Mouse (Mus musculus): Measurements from ENCODE around the gene Sp2. TPM values are rescaled to one million over a fixed set of nuclear protein-coding genes. Genes with fewer than 3 reads are reported as not detected.

Sp2 gene
- polyA plus RNA-seq, 1 experiment from 2014 or later, result 17.9 TPM

DNA sequence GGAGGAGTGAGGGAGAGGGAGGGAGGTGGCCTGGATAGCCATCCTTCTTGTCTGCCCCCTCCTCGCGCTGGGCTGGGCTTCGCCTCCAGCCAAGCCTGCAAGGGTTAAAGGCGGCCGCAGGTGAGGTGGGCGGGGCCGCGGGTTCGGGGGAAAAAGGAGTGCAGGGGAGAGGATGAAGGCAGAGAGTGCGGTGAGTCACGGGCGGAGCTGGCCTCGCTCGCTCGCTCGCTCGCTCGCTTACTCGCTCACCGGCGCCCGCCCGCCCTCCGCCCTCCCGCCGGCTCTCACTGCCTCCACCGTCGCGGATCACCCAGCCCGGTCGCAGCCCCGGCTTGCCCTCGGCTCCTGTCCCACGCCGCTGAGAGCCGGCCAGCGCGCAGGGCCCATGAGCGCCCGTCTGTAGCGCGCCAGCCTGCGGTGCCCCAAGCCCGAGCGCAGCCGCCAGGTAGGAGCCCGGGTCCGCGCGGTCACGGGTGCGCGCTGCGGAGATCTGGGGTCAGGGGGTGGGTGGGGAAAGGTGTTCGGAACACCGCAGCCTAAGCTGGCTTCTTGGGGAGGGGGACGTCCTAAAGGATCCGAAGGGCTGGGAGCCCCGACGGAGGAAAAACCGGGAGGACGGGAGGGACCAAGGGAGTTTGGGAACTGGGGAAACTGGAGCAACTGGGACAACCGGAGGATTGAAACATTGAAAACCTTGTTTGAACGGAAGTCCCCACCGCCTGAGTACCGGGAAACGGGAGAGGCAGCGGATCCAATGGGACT lies 36.0 kb upstream of the Sp2 start:
- Histone ChIP-seq H3K4me1 (peaks cover 41% of the 10 kb centered on the region), H3K4me2 (replicated peaks) (peak overlapping the region; percentile 55), H3K4me3 (replicated peaks) (peak overlapping the region; percentile 42), H3K27ac (replicated peaks) (peak overlapping the region; percentile 58; the same call in 1 of the 2 replicates), H3K27me3 (peaks cover 86% of the 10 kb centered on the region), H3K36me3 (no peaks in the 10 kb centered on the region), H3K9me3 (replicated peaks) (no peaks in the 10 kb centered on the region), H3K9ac (no peak overlapping the region)
- peak; percentile 23; the same call in 1 of the 2 replicates for ATAC-seq (ENCODE audit: insufficient number of reproducible peaks, low FRiP score, low TSS enrichment, low read depth)
- under 1% methylated on average over 65 of the region's 68 CpGs for WGBS

DNA sequence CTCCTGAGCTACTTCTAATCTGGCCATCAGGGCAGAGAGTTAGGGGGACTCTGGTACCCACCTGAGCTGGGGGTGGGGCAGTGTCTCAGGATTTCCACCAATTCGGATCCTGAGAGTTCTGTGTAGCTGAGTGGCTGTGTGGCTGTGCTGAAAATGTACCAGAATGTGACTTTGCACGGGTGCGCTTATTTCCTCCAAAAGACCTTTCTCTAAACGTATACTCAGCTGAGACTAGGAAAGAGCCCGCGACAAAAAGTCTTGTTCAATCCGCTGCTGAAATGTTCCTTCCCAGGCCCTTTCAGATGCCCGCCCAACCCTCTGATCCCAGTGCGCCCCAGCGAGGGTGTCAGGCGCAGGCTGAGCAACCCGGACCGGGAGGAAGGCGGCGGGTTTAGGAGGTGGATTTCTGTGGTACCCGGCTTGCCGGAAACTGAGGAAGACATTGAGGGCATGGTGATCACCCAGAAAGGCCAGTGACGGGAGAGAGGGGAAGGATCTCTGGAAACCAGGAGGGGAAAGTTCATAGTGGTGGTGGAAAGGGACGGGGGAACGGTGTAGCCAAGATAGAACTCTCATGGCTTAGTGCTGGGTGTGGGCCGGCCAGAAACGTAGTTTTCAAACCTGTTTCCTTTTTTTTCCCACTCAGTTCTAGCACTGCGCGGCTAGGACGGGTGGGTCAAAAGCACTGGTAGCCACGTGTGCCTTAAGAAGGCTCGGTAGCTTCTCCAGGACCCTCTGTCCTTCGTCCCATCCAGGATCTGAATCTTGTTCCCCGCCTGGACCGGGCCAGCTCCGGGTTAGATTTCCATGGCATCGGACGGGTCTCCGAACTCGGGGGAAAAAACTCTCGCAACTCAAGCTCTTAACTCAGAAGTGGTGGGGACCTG lies 35.2 kb upstream of the Sp2 start:
- no peak overlapping the region for H3K27ac ChIP-seq (replicated peaks)
- H3K4me3 ChIP-seq (replicated peaks), result peak overlapping the region; percentile 42
- no peak overlapping the region for H3K9ac ChIP-seq
- no peak for ATAC-seq (ENCODE audit: insufficient number of reproducible peaks, low FRiP score, low TSS enrichment, low read depth)
- H3K36me3 ChIP-seq, result no peaks in the 10 kb centered on the region
- peak overlapping the region; percentile 55 for H3K4me2 ChIP-seq (replicated peaks)
- peaks cover 78% of the 10 kb centered on the region for H3K27me3 ChIP-seq
- H3K4me1 ChIP-seq, result peaks cover 41% of the 10 kb centered on the region
- WGBS, result under 1% methylated on average over 36 of the region's 36 CpGs
- H3K9me3 ChIP-seq (replicated peaks), result no peaks in the 10 kb centered on the region

DNA sequence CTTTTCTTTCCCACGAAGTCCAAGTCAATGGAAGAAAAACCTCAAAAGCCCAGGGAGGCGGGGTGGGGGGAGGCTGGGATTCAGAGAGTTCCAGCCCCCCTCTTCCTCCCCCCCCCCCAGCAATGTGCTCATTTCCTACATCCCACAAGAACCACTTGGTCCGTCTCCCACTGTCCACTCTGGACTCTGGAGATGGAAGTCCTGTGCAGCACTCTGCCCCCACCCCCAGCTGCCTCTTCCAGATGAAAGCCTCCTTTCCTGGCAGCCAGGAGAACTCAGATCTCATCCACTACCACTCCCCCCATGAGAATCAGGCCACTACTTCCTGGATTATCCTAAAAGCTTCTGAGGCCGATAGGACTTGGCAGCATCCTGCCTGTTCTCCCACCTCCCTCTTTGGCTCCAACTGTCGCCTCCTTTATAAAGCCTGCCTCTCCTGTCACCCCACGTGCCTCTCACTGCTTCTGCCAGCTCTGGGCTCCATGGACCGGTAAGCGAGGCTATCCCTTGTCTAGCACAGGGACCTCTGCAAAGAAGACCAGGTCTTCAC lies 30.4 kb upstream of the Sp2 start, which contains the start of gene Sp6:
Sp6 (plus strand) TSS at position 274 of the 550 bp plus-strand sequence.
- peaks cover 54% of the 10 kb centered on the region for H3K27me3 ChIP-seq
- H3K4me1 ChIP-seq, result peaks cover 7% of the 10 kb centered on the region
- no peaks in the 10 kb centered on the region for H3K36me3 ChIP-seq
- H3K4me3 ChIP-seq (replicated peaks), result no peak within 1 kb of the TSS
- no peak within 1 kb of the TSS for H3K27ac ChIP-seq (replicated peaks)
- H3K9me3 ChIP-seq (replicated peaks), result no peaks in the 10 kb centered on the region
- no peak within 1 kb of the TSS for H3K4me2 ChIP-seq (replicated peaks)
- 24% methylated on average over 8 of the region's 8 CpGs for WGBS
- ATAC-seq (ENCODE audit: insufficient number of reproducible peaks, low FRiP score, low TSS enrichment, low read depth), result no peak
- no peak within 1 kb of the TSS for H3K9ac ChIP-seq

DNA sequence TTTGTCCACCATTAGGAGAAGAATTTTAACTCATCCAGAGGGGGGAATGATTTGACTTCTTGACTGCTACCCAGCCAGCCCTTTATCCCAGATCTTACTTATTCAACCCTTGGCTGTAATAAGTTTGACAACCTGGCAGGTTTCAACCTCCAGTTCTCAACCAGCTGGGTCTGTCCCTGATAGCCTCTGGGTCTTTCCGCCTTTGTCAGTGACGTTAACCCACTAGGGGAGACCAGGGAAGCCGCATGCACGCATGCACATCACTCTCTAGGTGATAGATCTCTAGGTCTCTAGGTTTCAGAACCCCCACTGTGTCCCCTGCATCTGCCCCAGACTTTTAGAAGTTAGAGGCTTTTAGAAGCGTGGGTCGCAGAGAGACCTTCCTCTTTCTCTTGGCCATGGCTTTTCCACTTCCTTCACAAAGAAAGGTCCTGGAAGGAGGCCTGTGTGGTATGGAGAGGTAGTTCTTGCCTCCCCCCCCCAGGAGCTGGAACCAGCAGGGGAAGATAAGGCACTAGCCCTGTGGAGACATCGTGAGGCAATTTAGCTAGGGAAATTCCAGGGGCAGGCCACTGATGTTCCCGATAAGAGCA lies 26.5 kb upstream of the Sp2 start:
- WGBS, result 52% methylated on average over 8 of the region's 8 CpGs
- no peak for ATAC-seq (ENCODE audit: insufficient number of reproducible peaks, low FRiP score, low TSS enrichment, low read depth)
- H3K27ac ChIP-seq (replicated peaks), result no peak overlapping the region
- no peaks in the 10 kb centered on the region; the same call in 1 of the 2 replicates for H3K4me1 ChIP-seq
- no peaks in the 10 kb centered on the region for H3K9me3 ChIP-seq (replicated peaks)
- no peaks in the 10 kb centered on the region for H3K36me3 ChIP-seq
- peaks cover 33% of the 10 kb centered on the region for H3K27me3 ChIP-seq
- no peak overlapping the region for H3K9ac ChIP-seq
- H3K4me2 ChIP-seq (replicated peaks), result no peak overlapping the region
- no peak overlapping the region for H3K4me3 ChIP-seq (replicated peaks)

DNA sequence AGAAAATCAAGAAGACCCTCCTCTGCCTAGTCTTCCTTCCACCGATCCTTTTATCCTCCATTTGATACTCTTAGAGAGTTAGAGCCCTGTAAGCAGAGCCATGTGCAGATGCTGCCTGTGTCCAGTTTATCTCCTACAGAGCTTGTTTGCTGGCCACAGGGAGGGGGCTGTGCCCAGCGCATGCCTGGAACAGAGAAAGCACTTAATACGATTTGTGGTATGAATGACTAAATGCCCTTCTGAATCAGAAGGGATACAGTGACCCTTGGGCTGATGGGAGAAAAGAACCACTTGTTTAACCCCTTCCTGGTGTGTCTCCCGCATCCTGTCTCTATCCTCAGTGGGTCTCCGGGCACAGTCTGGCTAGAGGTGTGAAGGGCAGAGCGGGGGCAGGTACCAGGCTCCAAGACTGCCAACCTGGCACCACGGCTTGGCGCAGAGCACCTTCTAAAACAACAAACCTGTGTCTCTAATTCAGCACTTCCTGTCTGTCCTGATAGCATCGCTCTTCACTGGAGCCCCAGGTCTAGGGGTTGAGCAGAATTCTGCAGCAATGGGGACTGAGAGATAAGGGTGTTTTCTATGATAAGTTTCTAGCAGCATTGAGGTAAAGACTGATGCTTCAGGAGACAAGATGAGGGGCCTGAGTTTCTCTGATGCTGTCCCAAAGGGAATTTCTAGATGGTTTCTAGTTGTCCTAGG lies 24.5 kb upstream of the Sp2 start:
- Histone ChIP-seq H3K4me3 (replicated peaks) (no peak overlapping the region), H3K9me3 (replicated peaks) (no peaks in the 10 kb centered on the region), H3K27me3 (peaks cover 34% of the 10 kb centered on the region), H3K4me2 (replicated peaks) (no peak overlapping the region), H3K4me1 (0 out of 2 replicates have a peak, but pooled peaks cover 5% of the 10 kb centered on the region), H3K27ac (replicated peaks) (no peak overlapping the region), H3K9ac (no peak overlapping the region), H3K36me3 (no peaks in the 10 kb centered on the region)
- 51% methylated on average over 9 of the region's 9 CpGs for WGBS
- ATAC-seq (ENCODE audit: insufficient number of reproducible peaks, low FRiP score, low TSS enrichment, low read depth), result no peak

DNA sequence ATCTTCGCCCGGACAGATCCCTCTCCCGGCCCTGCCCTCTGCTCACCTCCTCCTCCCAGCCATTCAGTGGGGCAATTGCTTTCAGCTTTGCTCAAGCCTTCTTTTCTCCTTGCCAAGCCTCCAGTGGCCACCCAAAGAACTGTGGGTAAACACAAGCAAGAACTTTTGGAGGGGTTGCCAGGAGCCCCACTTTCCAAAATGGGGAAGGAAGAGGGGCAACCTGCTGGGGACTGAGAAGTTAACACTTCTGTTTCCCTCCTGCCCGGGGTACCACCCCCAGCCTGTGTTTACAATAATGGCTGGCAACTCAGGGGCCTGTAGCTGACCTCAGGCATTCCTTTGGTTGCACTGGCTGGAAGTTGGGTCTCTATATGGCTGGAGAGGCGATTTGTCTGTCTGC lies 20.4 kb upstream of the Sp2 start:
- H3K4me3 ChIP-seq (replicated peaks), result no peak overlapping the region
- peaks cover 40% of the 10 kb centered on the region for H3K27me3 ChIP-seq
- H3K4me1 ChIP-seq, result 0 out of 2 replicates have a peak, but pooled peaks cover 5% of the 10 kb centered on the region
- no peak for ATAC-seq (ENCODE audit: insufficient number of reproducible peaks, low FRiP score, low TSS enrichment, low read depth)
- WGBS, result 31% methylated on average over 5 of the region's 5 CpGs
- H3K36me3 ChIP-seq, result no peaks in the 10 kb centered on the region
- H3K9ac ChIP-seq, result no peak overlapping the region
- no peak overlapping the region for H3K4me2 ChIP-seq (replicated peaks)
- H3K27ac ChIP-seq (replicated peaks), result no peak overlapping the region
- no peaks in the 10 kb centered on the region for H3K9me3 ChIP-seq (replicated peaks)

DNA sequence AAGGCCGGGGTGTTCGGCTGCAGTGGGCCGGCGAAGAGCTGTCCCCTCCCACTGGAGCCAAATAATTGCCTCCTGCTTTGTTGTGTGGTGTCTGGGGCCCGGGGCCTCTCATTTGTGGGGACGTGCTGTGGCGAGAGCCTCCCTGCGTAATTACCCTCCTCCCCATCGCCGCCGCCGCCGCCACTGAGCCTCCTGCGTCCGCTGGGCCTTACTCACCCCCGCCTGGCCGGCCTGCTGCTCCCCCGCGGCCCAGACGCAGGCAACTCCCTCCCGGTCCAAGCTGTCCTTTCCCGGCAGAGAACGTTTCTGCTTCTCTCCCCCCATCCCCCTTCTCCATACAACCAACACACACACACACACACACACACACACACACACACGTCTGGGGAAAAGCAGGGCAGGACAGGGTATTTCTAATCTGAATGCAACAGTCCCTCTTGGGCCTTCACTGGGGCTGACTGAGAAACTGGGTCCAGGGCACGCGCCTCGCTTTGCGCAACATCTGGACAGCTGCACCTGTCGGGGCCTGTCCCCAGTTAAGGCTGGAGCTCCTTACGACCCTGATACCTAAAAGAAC lies 14.7 kb upstream of the Sp2 start:
- 6% methylated on average over 30 of the region's 30 CpGs for WGBS

DNA sequence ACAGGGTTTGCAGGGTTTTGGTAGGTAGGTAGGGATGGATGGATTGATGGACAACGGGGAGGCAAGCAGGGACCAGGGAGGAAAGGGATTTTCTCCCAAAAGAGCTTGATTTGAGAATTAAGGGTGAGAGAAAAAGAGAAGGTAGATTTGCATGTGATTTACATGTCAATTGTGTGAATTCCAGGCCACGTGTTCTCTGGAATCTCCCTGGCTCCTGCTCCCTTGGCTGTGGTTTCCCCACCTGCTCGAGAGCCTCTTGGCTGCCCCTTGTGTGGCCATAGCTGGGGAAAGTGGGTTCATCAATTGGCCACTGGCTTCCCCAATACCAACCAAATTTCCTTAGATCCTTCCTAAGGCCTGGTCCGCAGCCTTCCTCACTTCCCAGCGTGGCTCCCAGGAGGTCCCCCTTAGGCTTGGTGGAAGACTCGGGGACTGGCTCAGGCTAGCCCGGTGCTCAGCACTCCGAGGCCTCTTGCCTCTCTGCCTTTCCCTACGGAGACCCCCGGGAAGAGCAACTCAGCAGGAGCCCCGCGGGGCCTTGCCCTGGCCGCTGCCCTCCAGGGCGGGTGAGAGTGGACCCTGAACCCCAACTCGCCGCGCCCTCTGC lies 14.1 kb upstream of the Sp2 start:
- H3K36me3 ChIP-seq, result no peaks in the 10 kb centered on the region
- H3K4me3 ChIP-seq (replicated peaks), result peak overlapping the region; percentile 28
- H3K4me1 ChIP-seq, result peaks cover 16% of the 10 kb centered on the region
- peaks cover 49% of the 10 kb centered on the region for H3K27me3 ChIP-seq
- peak overlapping the region; percentile 18; the same call in 1 of the 2 replicates for H3K9ac ChIP-seq
- ATAC-seq (ENCODE audit: insufficient number of reproducible peaks, low FRiP score, low TSS enrichment, low read depth), result no peak; the same call in 1 of the 2 replicates
- H3K9me3 ChIP-seq (replicated peaks), result no peaks in the 10 kb centered on the region
- WGBS, result 12% methylated on average over 17 of the region's 17 CpGs
- H3K27ac ChIP-seq (replicated peaks), result no peak overlapping the region
- H3K4me2 ChIP-seq (replicated peaks), result peak overlapping the region; percentile 59

More for the DNA sequence above, 14.7 kb upstream of the Sp2 start:
- Histone ChIP-seq H3K9ac (peak overlapping the region; percentile 18; the same call in 1 of the 2 replicates), H3K4me1 (peaks cover 16% of the 10 kb centered on the region), H3K9me3 (replicated peaks) (no peaks in the 10 kb centered on the region), H3K36me3 (no peaks in the 10 kb centered on the region), H3K27me3 (peaks cover 55% of the 10 kb centered on the region), H3K4me3 (replicated peaks) (peak overlapping the region; percentile 28), H3K4me2 (replicated peaks) (peak overlapping the region; percentile 59), H3K27ac (replicated peaks) (no peak overlapping the region)
- peak; percentile 52; the same call in 1 of the 2 replicates for ATAC-seq (ENCODE audit: insufficient number of reproducible peaks, low FRiP score, low TSS enrichment, low read depth)

DNA sequence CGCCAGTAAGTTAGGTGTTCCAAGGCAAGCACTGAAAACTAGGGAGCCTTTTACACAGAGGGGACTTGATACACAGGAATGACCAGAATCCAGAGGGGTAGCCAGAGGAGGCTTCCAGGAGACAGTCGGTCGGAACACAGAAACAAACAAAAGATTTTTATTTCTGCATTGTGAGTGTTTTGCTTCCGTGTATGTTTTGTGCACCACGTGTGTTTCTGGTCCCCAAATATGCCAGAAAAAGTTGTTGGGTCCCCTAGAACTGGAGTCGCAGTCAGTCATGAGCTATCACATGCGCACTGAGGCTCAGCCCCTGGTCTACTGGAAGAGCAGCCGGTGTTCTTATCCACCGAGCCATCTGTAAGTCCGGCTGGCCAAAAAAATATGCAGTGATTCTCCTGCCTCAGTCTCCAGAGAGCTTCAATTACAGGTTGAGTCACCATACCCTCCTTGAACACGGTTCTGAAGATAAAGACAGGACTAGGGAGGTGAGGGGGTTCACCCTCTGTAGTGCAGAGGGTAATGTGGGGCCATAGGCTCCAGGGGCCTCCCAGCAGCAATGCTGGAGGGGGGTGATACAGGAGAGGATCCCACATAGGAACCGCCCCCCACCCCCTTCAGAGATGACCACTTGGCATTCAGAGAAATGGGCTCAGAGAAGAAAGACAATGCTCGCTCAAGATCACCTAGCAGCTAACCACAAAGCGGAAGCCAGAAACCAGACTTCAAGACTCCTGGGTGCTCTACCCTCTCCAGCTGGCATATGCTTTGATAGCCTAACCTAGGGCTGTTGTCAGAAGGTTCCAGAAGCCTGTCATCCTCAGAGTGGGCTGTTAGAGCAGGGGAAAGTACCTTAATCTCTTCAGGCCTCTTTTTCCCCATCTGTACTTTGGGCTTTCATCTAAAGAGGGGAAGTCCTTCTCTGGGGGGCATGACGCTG lies 13.3 kb upstream of the Sp2 start:
- H3K36me3 ChIP-seq, result no peaks in the 10 kb centered on the region
- H3K4me2 ChIP-seq (replicated peaks), result no peak overlapping the region
- no peak for ATAC-seq (ENCODE audit: insufficient number of reproducible peaks, low FRiP score, low TSS enrichment, low read depth)
- H3K27me3 ChIP-seq, result peaks cover 43% of the 10 kb centered on the region
- no peak overlapping the region for H3K27ac ChIP-seq (replicated peaks)
- 75% methylated on average over 15 of the region's 15 CpGs for WGBS
- no peak overlapping the region for H3K4me3 ChIP-seq (replicated peaks)
- peaks cover 16% of the 10 kb centered on the region for H3K4me1 ChIP-seq
- no peaks in the 10 kb centered on the region for H3K9me3 ChIP-seq (replicated peaks)
- no peak overlapping the region for H3K9ac ChIP-seq
